ENCODE assay signal across 10 mouse cellular contexts in the genomic region with DNA sequence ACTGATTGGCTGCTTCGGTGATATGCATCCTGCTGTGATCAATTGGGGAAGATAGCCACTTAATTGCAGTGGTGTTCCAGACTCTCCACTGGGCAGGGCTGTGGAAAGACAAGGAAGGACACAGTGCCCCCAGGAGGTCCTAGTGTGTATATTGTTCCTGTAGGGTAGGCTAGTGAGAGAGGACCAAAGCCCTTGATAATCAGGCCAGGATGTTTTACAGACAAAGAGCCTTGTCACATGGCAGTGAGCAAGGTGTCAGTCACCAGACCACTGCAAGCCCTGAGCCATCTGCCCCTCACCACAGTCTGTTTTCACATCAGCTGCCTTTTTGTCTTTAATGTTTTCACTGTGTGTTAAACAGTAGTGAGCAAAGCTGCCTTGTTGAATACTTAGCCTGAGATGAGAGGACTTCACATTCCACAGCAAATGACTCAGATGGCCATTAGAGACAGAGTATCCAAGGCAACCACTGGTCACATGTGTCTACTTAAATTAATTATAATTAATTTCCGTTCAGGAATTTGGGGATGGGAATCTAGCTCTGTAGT. TPM values are rescaled to one million over a fixed set of nuclear protein-coding genes. Genes with fewer than 3 reads are reported as not detected.
A peak's percentile ranks its signal among the peaks of the same experiment; 100 is the strongest.
DNase-seq lines count a peak whose midpoint lies in the region; ATAC-seq and TF ChIP-seq lines count a peak whose summit lies in the region.
"Had no signal": no experiment of that assay in that cellular context is flagged by ENCODE, and none has a peak within 500 bp of the region (broad histone marks: within the 10 kb centered on the region; RNA-seq: fewer than 3 reads in every experiment).

No protein-coding gene starts in this region.

- H3K79me2 ChIP-seq in liver, adult 2 months (ENCODE audit: control insufficient read depth, insufficient read depth, low read length), result peaks cover 10% of the 10 kb centered on the region; the same call in 1 of the 2 replicates

- DNase-seq in liver, adult 2 months (ENCODE audit: extremely low read depth, low read depth, low spot score), result no peak
- DNase-seq in lung, postnatal 0 days (ENCODE audit: low spot score), result peak; percentile 75
- no peak for DNase-seq in adipocyte (ENCODE audit: low spot score)
- DNase-seq in kidney, postnatal 14 days, result no peak
- DNase-seq: spleen, adult 18-20 months had no signal

- peaks cover 18% of the 10 kb centered on the region; the same call in 1 of the 2 replicates for H3K4me1 ChIP-seq in liver, adult 2 months (ENCODE audit: control insufficient read depth, insufficient read depth, low read length)
- 0 out of 2 replicates have a peak, but pooled peaks cover 6% of the 10 kb centered on the region for H3K4me1 ChIP-seq in liver, embryonic 12.5 days
- peaks cover 23% of the 10 kb centered on the region for H3K4me1 ChIP-seq in embryonic fibroblast, embryonic 13.5 days (ENCODE audit: control insufficient read depth, insufficient read depth, low read length)
- H3K4me1 ChIP-seq in lung, postnatal 0 days (ENCODE audit: insufficient read depth, low read depth, low read length), result peaks cover 7% of the 10 kb centered on the region; the same call in 1 of the 2 replicates
- H3K4me1 ChIP-seq in stomach, embryonic 16.5 days (ENCODE audit: control insufficient read depth, insufficient read depth, low read length), result no peaks in the 10 kb centered on the region
- H3K4me1 ChIP-seq: limb, embryonic 15.5 days had no signal

- TF ChIP-seq CTCF in liver, adult 2 months (IDR thresholded peaks at IDR 0.05; ENCODE audit: low read depth, low read length), result 0 out of 2 replicates have a peak, but pooled peaks have one; percentile 6
- TF ChIP-seq CTCF in embryonic fibroblast, embryonic 13.5 days (IDR thresholded peaks at IDR 0.05; ENCODE audit: borderline replicate concordance, insufficient read depth, low read length), result no peak
- peak; percentile 62 for TF ChIP-seq CTCF in lung, postnatal 0 days (IDR thresholded peaks at IDR 0.05)

- peaks cover 78% of the 10 kb centered on the region for H3K36me3 ChIP-seq in liver, adult 2 months (ENCODE audit: control insufficient read depth, insufficient read depth, low read length)
- no peaks in the 10 kb centered on the region for H3K36me3 ChIP-seq in liver, embryonic 12.5 days
- no peaks in the 10 kb centered on the region for H3K36me3 ChIP-seq in lung, postnatal 0 days (ENCODE audit: insufficient read depth, low read length)
- no peaks in the 10 kb centered on the region for H3K36me3 ChIP-seq in stomach, embryonic 16.5 days (ENCODE audit: control insufficient read depth, insufficient read depth, low read length)
- H3K36me3 ChIP-seq: limb, embryonic 15.5 days had no signal

- H3K27ac ChIP-seq in liver, adult 2 months (replicated peaks; ENCODE audit: insufficient read depth, low read depth, low read length), result no peak overlapping the region
- H3K27ac ChIP-seq in liver, embryonic 12.5 days, result no peak overlapping the region
- peak overlapping the region; percentile 35; the same call in 1 of the 2 replicates for H3K27ac ChIP-seq in embryonic fibroblast, embryonic 13.5 days (ENCODE audit: insufficient read depth, low read length)
- peak overlapping the region; percentile 57; the same call in 1 of the 2 replicates for H3K27ac ChIP-seq in lung, postnatal 0 days (ENCODE audit: low read length)
- no peak overlapping the region for H3K27ac ChIP-seq in stomach, embryonic 16.5 days (ENCODE audit: low read length)
- H3K27ac ChIP-seq: limb, embryonic 15.5 days had no signal

- H3K27me3 ChIP-seq in liver, adult 2 months (ENCODE audit: control insufficient read depth, insufficient read depth, low read length), result no peaks in the 10 kb centered on the region
- H3K27me3 ChIP-seq in liver, embryonic 12.5 days (replicated peaks), result no peaks in the 10 kb centered on the region
- no peaks in the 10 kb centered on the region for H3K27me3 ChIP-seq in lung, postnatal 0 days (replicated peaks; ENCODE audit: insufficient read depth, low read length)
- no peaks in the 10 kb centered on the region for H3K27me3 ChIP-seq in stomach, embryonic 16.5 days (ENCODE audit: control insufficient read depth, insufficient read depth, low read length)
- H3K27me3 ChIP-seq: limb, embryonic 15.5 days had no signal

- no peak overlapping the region for H3K4me2 ChIP-seq in liver, embryonic 12.5 days
- no peak overlapping the region for H3K4me2 ChIP-seq in lung, postnatal 0 days (replicated peaks; ENCODE audit: low read depth, low read length)
- H3K4me2 ChIP-seq in stomach, embryonic 16.5 days (ENCODE audit: low read depth, low read length), result no peak overlapping the region
- H3K4me2 ChIP-seq: limb, embryonic 15.5 days had no signal

- peak; percentile 70 for TF ChIP-seq EP300 in lung, postnatal 0 days (IDR thresholded peaks at IDR 0.05)

- H3K9ac ChIP-seq in liver, adult 2 months (ENCODE audit: low read depth, low read length), result no peak overlapping the region
- no peak overlapping the region for H3K9ac ChIP-seq in liver, embryonic 12.5 days
- H3K9ac ChIP-seq in lung, postnatal 0 days (replicated peaks; ENCODE audit: low read depth), result no peak overlapping the region
- no peak overlapping the region for H3K9ac ChIP-seq in stomach, embryonic 16.5 days (ENCODE audit: low read length)
- H3K9ac ChIP-seq: limb, embryonic 15.5 days had no signal

- no peak for TF ChIP-seq POLR2A in liver, adult 2 months (IDR thresholded peaks at IDR 0.05; ENCODE audit: extremely low read depth, insufficient read depth, low read length)
- no peak for TF ChIP-seq POLR2A in embryonic fibroblast, embryonic 13.5 days (IDR thresholded peaks at IDR 0.05; ENCODE audit: low read depth, low read length)

- WGBS in liver, adult 2 months, result 64% methylated on average over 2 of the region's 2 CpGs
- 42% methylated on average over 2 of the region's 2 CpGs for WGBS in liver, embryonic 12.5 days (ENCODE audit: insufficient replicate concordance)
- WGBS in lung, postnatal 0 days, result 20% methylated on average over 2 of the region's 2 CpGs
- 32% methylated on average over 2 of the region's 2 CpGs for WGBS in stomach, embryonic 16.5 days

- H3K9me3 ChIP-seq in liver, embryonic 12.5 days (replicated peaks), result no peaks in the 10 kb centered on the region
- no peaks in the 10 kb centered on the region for H3K9me3 ChIP-seq in lung, postnatal 0 days (ENCODE audit: low read length)
- H3K9me3 ChIP-seq in stomach, embryonic 16.5 days (replicated peaks; ENCODE audit: control insufficient read depth, low read length), result no peaks in the 10 kb centered on the region
- H3K9me3 ChIP-seq: limb, embryonic 15.5 days had no signal

- ATAC-seq in liver, embryonic 12.5 days, result no peak
- peak; percentile 83 for ATAC-seq in lung, postnatal 0 days
- ATAC-seq in stomach, embryonic 16.5 days (ENCODE audit: insufficient read depth, low FRiP score), result peak; percentile 37; the same call in 1 of the 2 replicates
- ATAC-seq in cerebellum, adult (ENCODE audit: insufficient number of reproducible peaks, low FRiP score, low TSS enrichment), result no peak

- no peak overlapping the region for H3K4me3 ChIP-seq in liver, adult 2 months (ENCODE audit: insufficient read depth, low read depth, low read length)
- H3K4me3 ChIP-seq in liver, embryonic 12.5 days, result no peak overlapping the region
- no peak overlapping the region for H3K4me3 ChIP-seq in embryonic fibroblast, embryonic 13.5 days (ENCODE audit: insufficient read depth, low read length)
- no peak overlapping the region for H3K4me3 ChIP-seq in lung, postnatal 0 days (ENCODE audit: low read depth, low read length)
- no peak overlapping the region for H3K4me3 ChIP-seq in stomach, embryonic 16.5 days (replicated peaks; ENCODE audit: low read length)
- H3K4me3 ChIP-seq: limb, embryonic 15.5 days had no signal

RNA-seq across cellular contexts. Expression of a gene that starts 43.2 kb away (rescaled TPM):
- total RNA-seq in liver, adult 2 months (2014; rRNA removed), result 1.1 and 1.5 TPM in 2 replicates
- polyA plus RNA-seq in liver, adult 2 months (2012; rRNA removed), result 1.0 and 1.5 TPM in 2 replicates
- 39.7 and 42.4 TPM in 2 replicates for polyA plus RNA-seq in liver, embryonic 12.5 days (2016; fragmentation: Nextera tagmentation; extraction: Ambion mirVana)
- polyA plus RNA-seq in embryonic fibroblast, embryonic 13.5 days (2011; ENCODE audit: insufficient read length, low read depth, missing spikeins), result 7.0 and 8.7 TPM in 2 replicates
- polyA plus RNA-seq in lung, postnatal 0 days (2015; fragmentation: Nextera tagmentation; extraction: Ambion mirVana), result 9.7 and 10.8 TPM in 2 replicates
- polyA plus RNA-seq in stomach, embryonic 16.5 days (2015; fragmentation: Nextera tagmentation; extraction: Ambion mirVana), result 7.6 and 8.5 TPM in 2 replicates

Comparison
In these comparisons a context has a peak if more than half of its experiments do, and no peak if none do; other contexts are left out.
1. H3K27ac ChIP-seq: peak in embryonic fibroblast, embryonic 13.5 days (single experiment) and lung, postnatal 0 days (single experiment); none in liver, adult 2 months (single experiment), liver, embryonic 12.5 days (single experiment) and stomach, embryonic 16.5 days (single experiment).
2. ATAC-seq: peak in lung, postnatal 0 days (single experiment) and stomach, embryonic 16.5 days (single experiment); none in liver, embryonic 12.5 days (single experiment) and cerebellum, adult (single experiment).